Comparison of ENCODE assay signal across 8 mouse cellular contexts in the genomic region with DNA sequence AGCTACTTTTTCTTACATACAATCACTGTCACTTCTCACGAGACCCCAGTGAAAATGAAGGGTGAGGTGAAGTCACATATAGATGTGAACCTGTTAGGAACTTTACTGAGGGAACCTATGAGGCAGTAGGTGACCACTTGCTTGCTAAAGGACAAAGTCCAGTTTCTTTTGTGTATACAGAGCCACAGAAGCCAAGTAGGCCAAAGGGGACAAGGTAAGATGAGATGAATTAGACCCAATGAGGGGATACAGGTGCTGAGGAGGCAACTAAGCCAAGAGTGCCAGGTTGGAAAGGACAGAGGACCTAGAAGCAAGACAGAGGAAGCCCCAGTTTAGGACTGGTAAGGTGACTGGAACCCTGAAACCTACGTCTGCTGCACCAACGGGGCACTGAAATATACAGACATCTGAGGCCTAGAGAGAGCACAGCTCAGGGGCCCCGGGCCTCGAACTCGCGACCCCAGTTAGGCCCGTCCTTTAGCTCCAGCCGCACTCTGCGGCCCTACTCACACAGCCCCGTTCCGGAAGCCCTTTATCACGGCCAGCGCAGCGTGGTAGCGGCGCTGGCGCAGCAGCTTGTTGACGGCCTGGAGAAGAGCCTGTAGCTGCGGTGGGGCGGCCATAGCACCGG. TPM values are rescaled to one million over a fixed set of nuclear protein-coding genes. Genes with fewer than 3 reads are reported as not detected.
DNase-seq lines count a peak whose midpoint lies in the region; ATAC-seq and TF ChIP-seq lines count a peak whose summit lies in the region.

No protein-coding gene starts in this region.

- peak overlapping the region; percentile 64 for H3K4me2 ChIP-seq in forebrain, embryonic 15.5 days (replicated peaks)
- peak overlapping the region; percentile 77 for H3K4me2 ChIP-seq in limb, embryonic 14.5 days (replicated peaks; ENCODE audit: low read depth, low read length, severe bottlenecking)

- 21% methylated on average over 22 of the region's 22 CpGs for WGBS in forebrain, embryonic 15.5 days
- WGBS in limb, embryonic 14.5 days = 20% methylated on average over 14 of the region's 22 CpGs

- H3K9me3 ChIP-seq in forebrain, embryonic 15.5 days = no peaks in the 10 kb centered on the region
- H3K9me3 ChIP-seq in limb, embryonic 14.5 days (ENCODE audit: control insufficient read depth, low read length) = no peaks in the 10 kb centered on the region

- H3K27ac ChIP-seq in forebrain, embryonic 15.5 days (replicated peaks) = 0 out of 2 replicates have a peak overlapping the region, but pooled peaks have one; percentile 53
- no peak overlapping the region for H3K27ac ChIP-seq in limb, embryonic 14.5 days (replicated peaks; ENCODE audit: low read depth, low read length)

- H3K27me3 ChIP-seq in C2C12 (ENCODE audit: control insufficient read depth, insufficient read depth, insufficient read length) = no peaks in the 10 kb centered on the region
- no peaks in the 10 kb centered on the region for H3K27me3 ChIP-seq in forebrain, embryonic 15.5 days
- H3K27me3 ChIP-seq in limb, embryonic 14.5 days (ENCODE audit: control insufficient read depth, insufficient read depth, low read length) = no peaks in the 10 kb centered on the region

- no peaks in the 10 kb centered on the region for H3K79me2 ChIP-seq in C2C12 (ENCODE audit: control insufficient read depth, insufficient read depth)

- TF ChIP-seq POLR2A in limb, embryonic 14.5 days (IDR thresholded peaks at IDR 0.05; ENCODE audit: borderline replicate concordance, extremely low read depth, insufficient read depth, insufficient read length) = no peak

- no peak for TF ChIP-seq CTCF in C2C12 (IDR thresholded peaks at IDR 0.05; ENCODE audit: control insufficient read depth, insufficient read depth, insufficient read length)

- H3K36me3 ChIP-seq in C2C12 (ENCODE audit: control insufficient read depth, insufficient read depth) = no peaks in the 10 kb centered on the region
- H3K36me3 ChIP-seq in forebrain, embryonic 15.5 days = no peaks in the 10 kb centered on the region
- no peaks in the 10 kb centered on the region for H3K36me3 ChIP-seq in limb, embryonic 14.5 days (ENCODE audit: control insufficient read depth, insufficient read depth, low read length)

- H3ac ChIP-seq in C2C12 (ENCODE audit: control insufficient read depth, insufficient read length, low read depth) = peak overlapping the region; percentile 52

- peak overlapping the region; percentile 78 for H3K9ac ChIP-seq in forebrain, embryonic 15.5 days (replicated peaks)
- H3K9ac ChIP-seq in limb, embryonic 14.5 days (ENCODE audit: low read depth, low read length, severe bottlenecking) = peak overlapping the region; percentile 77

- DNase-seq in embryo, embryonic 10.5 days (ENCODE audit: low spot score) = peak; percentile 21
- no peak for DNase-seq in embryo, embryonic 10 days (ENCODE audit: low spot score)
- no peak for DNase-seq in limb, embryonic 14.5 days (ENCODE audit: low spot score)
- no peak for DNase-seq in right cerebral cortex, postnatal 4 days
- no peak for DNase-seq in yolk sac, embryonic 10.5 days (ENCODE audit: low spot score)
- no peak for DNase-seq in thymus, postnatal 10 days (ENCODE audit: low spot score in 2 of 2)

- no peaks in the 10 kb centered on the region for H3K79me3 ChIP-seq in C2C12 (ENCODE audit: low read depth)

- peak overlapping the region; percentile 40 for H3K4me3 ChIP-seq in C2C12 (ENCODE audit: insufficient read depth, poor library complexity, severe bottlenecking)
- peak overlapping the region; percentile 68 for H3K4me3 ChIP-seq in forebrain, embryonic 15.5 days
- peak overlapping the region; percentile 76 for H3K4me3 ChIP-seq in limb, embryonic 14.5 days (replicated peaks; ENCODE audit: low read length)

- H3K4me1 ChIP-seq in forebrain, embryonic 15.5 days = peaks cover 14% of the 10 kb centered on the region
- peaks cover 6% of the 10 kb centered on the region; the same call in 1 of the 2 replicates for H3K4me1 ChIP-seq in limb, embryonic 14.5 days (ENCODE audit: control insufficient read depth, insufficient read depth, low read length)

- peak; percentile 65 for ATAC-seq in forebrain, embryonic 15.5 days (replicated peaks)
- no peak; the same call in 1 of the 2 replicates for ATAC-seq in limb, embryonic 14.5 days (ENCODE audit: low FRiP score, low read depth)

TF ChIP-seq in C2C12, 6 proteins besides CTCF, POLR2A, EP300 and RAD21:
- no peak for TF ChIP-seq CEBPB (IDR thresholded peaks at IDR 0.05; ENCODE audit: low read depth)
- TF ChIP-seq FOSL1 (IDR thresholded peaks at IDR 0.05; ENCODE audit: insufficient read depth, low read length, poor library complexity, severe bottlenecking) = no peak
- no peak for TF ChIP-seq USF1 (IDR thresholded peaks at IDR 0.05; ENCODE audit: low read depth)
- TF ChIP-seq MYOD1 (IDR thresholded peaks at IDR 0.05; ENCODE audit: control insufficient read depth, insufficient read length, low read depth) = no peak
- no peak for TF ChIP-seq MAX (IDR thresholded peaks at IDR 0.05)
- TF ChIP-seq MYOG (IDR thresholded peaks at IDR 0.05; ENCODE audit: control insufficient read depth, extremely low read depth, insufficient read length) = no peak

RNA-seq across cellular contexts. Expression of a gene that starts 0.4 kb away (rescaled TPM):
- 6.4 TPM for polyA plus RNA-seq in C2C12 (2012; fragmentation: generic; extraction: Trizol)
- 13.4 and 14.1 TPM in 2 replicates for polyA plus RNA-seq in forebrain, embryonic 15.5 days (2015; fragmentation: Nextera tagmentation; extraction: Ambion mirVana)
- 20.6 and 21.2 TPM in 2 replicates for polyA plus RNA-seq in limb, embryonic 14.5 days (2012; rRNA removed)
- polyA plus RNA-seq in limb, embryonic 14.5 days (2014; fragmentation: Nextera tagmentation; extraction: Ambion mirVana) = 27.0 and 27.6 TPM in 2 replicates

RNA-seq across cellular contexts. Expression of a gene that starts 10.0 kb away (rescaled TPM):
- 2.6 TPM for polyA plus RNA-seq in C2C12 (2012; fragmentation: generic; extraction: Trizol)
- polyA plus RNA-seq in forebrain, embryonic 15.5 days (2015; fragmentation: Nextera tagmentation; extraction: Ambion mirVana) = 2.7 and 3.6 TPM in 2 replicates
- polyA plus RNA-seq in limb, embryonic 14.5 days (2012; rRNA removed) = 7.1 and 8.9 TPM in 2 replicates
- polyA plus RNA-seq in limb, embryonic 14.5 days (2014; fragmentation: Nextera tagmentation; extraction: Ambion mirVana) = 0.98 and 1.1 TPM in 2 replicates

RNA-seq across cellular contexts. Expression of a gene that starts 10.1 kb away (rescaled TPM):
- 0.08 TPM for polyA plus RNA-seq in C2C12 (2012; fragmentation: generic; extraction: Trizol)
- 0.45 and 0.89 TPM in 2 replicates for polyA plus RNA-seq in forebrain, embryonic 15.5 days (2015; fragmentation: Nextera tagmentation; extraction: Ambion mirVana)
- 0.16 and 0.58 TPM in 2 replicates for polyA plus RNA-seq in limb, embryonic 14.5 days (2012; rRNA removed)
- polyA plus RNA-seq in limb, embryonic 14.5 days (2014; fragmentation: Nextera tagmentation; extraction: Ambion mirVana) = 0.46 TPM in 1 of 2 replicates, not detected in the other

RNA-seq across cellular contexts. Expression of a gene that starts 33.4 kb away (rescaled TPM):
- 33.3 TPM for polyA plus RNA-seq in C2C12 (2012; fragmentation: generic; extraction: Trizol)
- polyA plus RNA-seq in forebrain, embryonic 15.5 days (2015; fragmentation: Nextera tagmentation; extraction: Ambion mirVana) = 14.1 and 15.8 TPM in 2 replicates
- 38.3 and 41.8 TPM in 2 replicates for polyA plus RNA-seq in limb, embryonic 14.5 days (2012; rRNA removed)
- 9.3 and 9.4 TPM in 2 replicates for polyA plus RNA-seq in limb, embryonic 14.5 days (2014; fragmentation: Nextera tagmentation; extraction: Ambion mirVana)

RNA-seq across cellular contexts. Expression of a gene that starts 44.4 kb away (rescaled TPM):
- 0.46 TPM for polyA plus RNA-seq in C2C12 (2012; fragmentation: generic; extraction: Trizol)
- 22.2 and 27.8 TPM in 2 replicates for polyA plus RNA-seq in forebrain, embryonic 15.5 days (2015; fragmentation: Nextera tagmentation; extraction: Ambion mirVana)
- 6.7 and 8.0 TPM in 2 replicates for polyA plus RNA-seq in limb, embryonic 14.5 days (2012; rRNA removed)
- 3.8 and 3.9 TPM in 2 replicates for polyA plus RNA-seq in limb, embryonic 14.5 days (2014; fragmentation: Nextera tagmentation; extraction: Ambion mirVana)
